Comparison of ENCODE assay signal across 14 mouse cellular contexts in genomic region chr3:138801661-138802060, GRCm38 (mm10). TPM values are rescaled to one million over a fixed set of nuclear protein-coding genes. Genes with fewer than 3 reads are reported as not detected.
DNase-seq lines count a peak whose midpoint lies in the region; ATAC-seq and TF ChIP-seq lines count a peak whose summit lies in the region.
"Had no signal": no experiment of that assay in that cellular context is flagged by ENCODE, and none has a peak within 500 bp of the region (broad histone marks: within the 10 kb centered on the region; RNA-seq: fewer than 3 reads in every experiment).

No protein-coding gene starts in this region.

- H3K9me3 ChIP-seq in hindbrain, embryonic 10.5 days, result no peaks in the 10 kb centered on the region
- H3K9me3 ChIP-seq in hindbrain, embryonic 11.5 days (ENCODE audit: control insufficient read depth, low read length), result no peaks in the 10 kb centered on the region
- H3K9me3 ChIP-seq in forebrain, embryonic 14.5 days (replicated peaks; ENCODE audit: control insufficient read depth, low read length), result no peaks in the 10 kb centered on the region
- no peaks in the 10 kb centered on the region for H3K9me3 ChIP-seq in hindbrain, postnatal 0 days (ENCODE audit: low read length)
- H3K9me3 ChIP-seq: embryonic facial prominence, embryonic 12.5 days had no signal

- no peak for ATAC-seq in hindbrain, embryonic 11.5 days (ENCODE audit: low FRiP score)
- ATAC-seq in forebrain, embryonic 14.5 days, result peak; percentile 16
- ATAC-seq in hindbrain, postnatal 0 days, result no peak
- ATAC-seq: intestine, postnatal 0 days had no signal

- no peak overlapping the region for H3K4me2 ChIP-seq in hindbrain, embryonic 11.5 days (replicated peaks; ENCODE audit: low read depth, low read length)
- no peak overlapping the region; the same call in 1 of the 2 replicates for H3K4me2 ChIP-seq in forebrain, embryonic 14.5 days (ENCODE audit: low read length)
- no peak overlapping the region for H3K4me2 ChIP-seq in hindbrain, postnatal 0 days (ENCODE audit: low read depth, low read length)
- H3K4me2 ChIP-seq: embryonic facial prominence, embryonic 12.5 days had no signal

- H3K36me3 ChIP-seq in hindbrain, embryonic 10.5 days, result no peaks in the 10 kb centered on the region
- H3K36me3 ChIP-seq in hindbrain, embryonic 11.5 days (ENCODE audit: control insufficient read depth, insufficient read depth, low read length), result no peaks in the 10 kb centered on the region
- no peaks in the 10 kb centered on the region for H3K36me3 ChIP-seq in forebrain, embryonic 14.5 days (ENCODE audit: control insufficient read depth, insufficient read depth, low read length)
- H3K36me3 ChIP-seq in hindbrain, postnatal 0 days (ENCODE audit: insufficient read depth, low read length), result no peaks in the 10 kb centered on the region
- H3K36me3 ChIP-seq: embryonic facial prominence, embryonic 12.5 days had no signal

- no peak for TF ChIP-seq CTCF in cortical plate, adult 2 months (IDR thresholded peaks at IDR 0.05; ENCODE audit: extremely low read depth, insufficient read depth, low read length)
- TF ChIP-seq CTCF in hindbrain, postnatal 0 days (IDR thresholded peaks at IDR 0.05; ENCODE audit: low read depth), result no peak

- WGBS in hindbrain, embryonic 10.5 days, result 89% methylated on average over 6 of the region's 6 CpGs
- WGBS in hindbrain, embryonic 11.5 days, result 80% methylated on average over 6 of the region's 6 CpGs
- 32% methylated on average over 6 of the region's 6 CpGs for WGBS in forebrain, embryonic 14.5 days
- 61% methylated on average over 6 of the region's 6 CpGs for WGBS in hindbrain, postnatal 0 days

- H3K27ac ChIP-seq in hindbrain, embryonic 10.5 days, result peak overlapping the region; percentile 30
- H3K27ac ChIP-seq in hindbrain, embryonic 11.5 days (ENCODE audit: low read depth, low read length), result no peak overlapping the region
- peak overlapping the region; percentile 57 for H3K27ac ChIP-seq in cortical plate, adult 2 months (ENCODE audit: insufficient read depth, low read length)
- peak overlapping the region; percentile 84 for H3K27ac ChIP-seq in forebrain, embryonic 14.5 days (ENCODE audit: low read depth, low read length)
- peak overlapping the region; percentile 78; the same call in 1 of the 2 replicates for H3K27ac ChIP-seq in hindbrain, postnatal 0 days
- H3K27ac ChIP-seq: embryonic facial prominence, embryonic 12.5 days; liver, embryonic 14.5 days had no signal

- H3K4me3 ChIP-seq in hindbrain, embryonic 10.5 days, result no peak overlapping the region
- H3K4me3 ChIP-seq in hindbrain, embryonic 11.5 days (ENCODE audit: low read depth, low read length), result no peak overlapping the region
- H3K4me3 ChIP-seq in cortical plate, adult 2 months (ENCODE audit: insufficient read depth, low read length), result no peak overlapping the region
- H3K4me3 ChIP-seq in forebrain, embryonic 14.5 days (ENCODE audit: low read depth, low read length), result no peak overlapping the region
- H3K4me3 ChIP-seq in hindbrain, postnatal 0 days (ENCODE audit: low read length), result no peak overlapping the region
- H3K4me3 ChIP-seq: embryonic facial prominence, embryonic 12.5 days; megakaryocyte, embryonic 14.5 days had no signal

- no peaks in the 10 kb centered on the region for H3K27me3 ChIP-seq in hindbrain, embryonic 10.5 days (ENCODE audit: insufficient read depth, poor library complexity, severe bottlenecking)
- H3K27me3 ChIP-seq in hindbrain, embryonic 11.5 days (ENCODE audit: control insufficient read depth, insufficient read depth, low read length), result no peaks in the 10 kb centered on the region
- no peaks in the 10 kb centered on the region for H3K27me3 ChIP-seq in forebrain, embryonic 14.5 days (replicated peaks; ENCODE audit: control insufficient read depth, insufficient read depth, low read length)
- no peaks in the 10 kb centered on the region for H3K27me3 ChIP-seq in hindbrain, postnatal 0 days (ENCODE audit: insufficient read depth, low read length)
- H3K27me3 ChIP-seq: embryonic facial prominence, embryonic 12.5 days had no signal

- peaks cover 45% of the 10 kb centered on the region for H3K4me1 ChIP-seq in hindbrain, embryonic 10.5 days (replicated peaks)
- H3K4me1 ChIP-seq in hindbrain, embryonic 11.5 days (replicated peaks; ENCODE audit: control insufficient read depth, insufficient read depth, low read length), result peaks cover 2% of the 10 kb centered on the region; the same call in 1 of the 2 replicates
- H3K4me1 ChIP-seq in cortical plate, adult 2 months (ENCODE audit: control insufficient read depth, insufficient read depth, low read length), result peaks cover 33% of the 10 kb centered on the region
- peaks cover 39% of the 10 kb centered on the region for H3K4me1 ChIP-seq in forebrain, embryonic 14.5 days (ENCODE audit: control insufficient read depth, insufficient read depth, low read length)
- H3K4me1 ChIP-seq in hindbrain, postnatal 0 days (ENCODE audit: insufficient read depth, low read length), result peaks cover 26% of the 10 kb centered on the region
- H3K4me1 ChIP-seq: megakaryocyte, embryonic 14.5 days had no signal

- no peak overlapping the region for H3K9ac ChIP-seq in hindbrain, embryonic 11.5 days (ENCODE audit: low read depth, low read length)
- peak overlapping the region; percentile 13; the same call in 1 of the 2 replicates for H3K9ac ChIP-seq in forebrain, embryonic 14.5 days (ENCODE audit: low read length)
- no peak overlapping the region for H3K9ac ChIP-seq in hindbrain, postnatal 0 days (replicated peaks; ENCODE audit: low read length)
- H3K9ac ChIP-seq: embryonic facial prominence, embryonic 12.5 days; liver, embryonic 14.5 days had no signal

- no peak for TF ChIP-seq POLR2A in cortical plate, adult 2 months (IDR thresholded peaks at IDR 0.05; ENCODE audit: extremely low read depth, insufficient read depth, low read length)

- DNase-seq in hindbrain, embryonic 10.5 days (ENCODE audit: low spot score), result no peak
- DNase-seq in hindbrain, embryonic 11.5 days (ENCODE audit: low spot score), result no peak
- DNase-seq in forebrain, embryonic 14.5 days (ENCODE audit: low spot score), result peak; percentile 68
- no peak for DNase-seq in hindbrain, postnatal 0 days (ENCODE audit: low spot score)
- DNase-seq in right cerebral cortex, adult 18-20 months, result no peak
- no peak for DNase-seq in thymus, postnatal 14 days
- no peak for DNase-seq in right cerebral cortex, postnatal 25 days
- DNase-seq: spleen, adult 18-20 months; thymus, postnatal 25 days had no signal

RNA-seq across cellular contexts. Expression of gene Tspan5, which starts 59.7 kb away (rescaled TPM):
- polyA plus RNA-seq in hindbrain, embryonic 10.5 days (2016; fragmentation: Nextera tagmentation; extraction: Ambion mirVana), result 33.0 and 46.4 TPM in 2 replicates
- polyA plus RNA-seq in hindbrain, embryonic 11.5 days (2014; fragmentation: Nextera tagmentation; extraction: Ambion mirVana), result 51.0 and 64.9 TPM in 2 replicates
- polyA plus RNA-seq in cortical plate, adult 2 months (2012; rRNA removed), result 224 and 226 TPM in 2 replicates
- polyA plus RNA-seq in forebrain, embryonic 14.5 days (2014; fragmentation: Nextera tagmentation; extraction: Ambion mirVana), result 79.7 and 82.3 TPM in 2 replicates
- 135 and 144 TPM in 2 replicates for total RNA-seq in hindbrain, postnatal 0 days (2014; rRNA removed)
- 85.6 and 86.0 TPM in 2 replicates for polyA plus RNA-seq in hindbrain, postnatal 0 days (2015; fragmentation: Nextera tagmentation; extraction: Ambion mirVana)
